Mouse (Mus musculus): ENCODE measurements around the gene 2010109A12Rik.

- TF ChIP-seq CTCF (IDR thresholded peaks at IDR 0.05; ENCODE audit: extremely low read depth, insufficient read depth, insufficient read length, insufficient replicate concordance) (no peak), POLR2A (IDR thresholded peaks at IDR 0.05; ENCODE audit: low read depth, low read length) (no peak)
Observed at GRCm38 (mm10) chr5:93255759-93256265, 49.5 kb downstream of the 2010109A12Rik start.

All from spleen, adult 2 months (tissue).